Mouse (Mus musculus): Measurements from ENCODE around the gene Pkd1l3. TPM values are rescaled to one million over a fixed set of nuclear protein-coding genes. Genes with fewer than 3 reads are reported as not detected.

Pkd1l3 gene
- total RNA-seq (2021): not detected
- long read RNA-seq, experiment 1, partial matches to known transcripts: 1 of 1 reads
- long read RNA-seq, experiment 1, other reads (novel, unspliced or antisense): 0 of 1 reads
- long read RNA-seq, experiment 2, partial matches to known transcripts: 0 of 1 reads
- long read RNA-seq, experiment 2, other reads (novel, unspliced or antisense): 1 of 1 reads

GRCm38 (mm10) chr8:109614243-109615210 is at the start of gene Pkd1l3:
Gene Pkd1l3, plus strand, starts transcription at chr8:109614517.
- no peak for DNase-seq (ENCODE audit: low spot score in 2 of 2)

DNA sequence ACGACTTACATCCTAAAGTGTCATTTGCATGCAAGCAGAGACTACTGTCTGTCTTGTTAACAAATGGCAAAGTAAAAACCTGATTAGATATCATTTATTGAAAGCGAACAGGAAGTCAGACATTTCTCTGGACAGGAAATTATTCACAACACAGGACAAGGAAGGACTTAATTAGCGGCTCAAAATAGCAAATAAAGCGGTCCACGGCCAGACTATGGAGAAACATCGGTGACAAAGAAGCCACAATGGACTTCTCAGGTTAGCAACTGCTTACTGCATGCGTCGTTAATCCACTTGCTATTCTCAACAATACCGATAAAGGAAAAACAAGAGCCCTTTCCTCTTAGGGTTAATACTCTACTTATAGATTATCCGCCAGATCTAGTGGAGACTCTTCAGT is 49.6 kb upstream of the Pkd1l3 start:
- no peak for DNase-seq (ENCODE audit: low spot score in 2 of 2)

- peak; percentile 92 to 98 for DNase-seq (ENCODE audit: low spot score in 2 of 2)
Observed at GRCm38 (mm10) chr8:109565498-109566333, 48.6 kb upstream of the Pkd1l3 start, which contains the start of the genes Dhx38 and Txnl4b. Gene Dhx38, minus strand, starts transcription at chr8:109565861. Gene Txnl4b, plus strand, starts transcription at chr8:109565892.

GRCm38 (mm10) chr8:109571139-109571538 is 43.2 kb upstream of the Pkd1l3 start:
- no peak for DNase-seq (ENCODE audit: low spot score in 2 of 2)

DNA sequence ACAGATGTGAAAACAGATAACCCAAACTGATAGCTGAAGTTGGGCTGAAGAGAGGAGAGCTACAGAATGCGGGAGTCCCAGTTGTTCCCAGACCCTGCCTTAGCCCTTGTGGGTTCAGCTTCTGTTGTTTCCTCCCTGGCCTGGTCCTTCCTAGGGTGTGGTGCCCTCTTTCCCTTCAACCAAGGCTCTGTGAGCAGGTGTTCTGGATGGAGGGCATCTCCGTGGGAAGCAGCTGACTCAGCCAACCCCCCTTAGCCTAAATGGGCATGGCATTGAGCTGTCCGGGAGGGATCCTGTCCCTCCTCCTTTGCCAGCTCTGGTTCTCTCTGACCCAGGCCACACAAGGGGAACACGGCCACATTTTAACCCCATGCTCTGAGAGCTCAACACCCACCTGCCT is 38.0 kb upstream of the Pkd1l3 start:
- DNase-seq (ENCODE audit: low spot score in 2 of 2): no peak

DNA sequence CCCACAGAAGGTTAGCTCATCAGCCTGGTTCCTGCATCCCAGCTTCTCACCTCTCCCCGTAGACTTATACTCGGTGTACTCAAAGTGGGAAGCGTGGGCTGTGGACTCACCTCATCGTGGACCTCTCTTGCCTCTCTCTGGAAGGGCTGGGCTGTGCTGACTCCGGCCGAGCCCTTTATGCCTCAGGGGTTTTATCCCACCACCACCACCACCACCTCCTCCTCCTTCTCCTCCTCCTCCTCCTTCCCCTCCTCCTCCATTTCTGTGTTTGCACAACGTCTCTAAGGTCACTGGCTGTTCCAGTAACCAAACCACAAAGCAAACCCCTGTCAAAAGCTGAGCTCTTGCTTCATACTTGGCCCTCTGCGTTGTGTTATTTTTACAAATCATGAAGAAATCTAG is 35.4 kb upstream of the Pkd1l3 start, which contains the start of gene Hp:
Gene Hp, minus strand, starts transcription at position 273 of the 402 bp plus-strand sequence.
- DNase-seq (ENCODE audit: low spot score in 2 of 2): no peak

DNA sequence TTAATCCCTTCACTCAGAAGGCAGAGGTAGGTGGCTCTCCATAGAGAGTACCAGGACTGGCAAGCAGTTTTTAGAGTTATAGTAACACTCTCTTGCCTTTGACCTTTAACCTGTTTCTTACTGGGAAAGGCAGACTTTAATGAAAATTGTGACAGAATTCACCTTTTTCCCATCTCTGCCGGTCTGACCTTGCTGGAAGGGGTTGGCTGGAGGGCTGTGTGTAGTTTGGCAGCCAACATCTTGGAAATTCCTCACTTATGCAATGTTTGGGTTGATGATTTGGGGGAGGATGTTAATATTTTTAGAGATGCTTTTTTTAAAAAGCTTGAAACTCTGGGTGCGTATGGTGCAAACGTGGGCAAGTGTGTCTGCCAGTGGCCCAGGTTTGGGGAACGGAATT is 30.0 kb upstream of the Pkd1l3 start:
- no peak for DNase-seq (ENCODE audit: low spot score in 2 of 2)

GRCm38 (mm10) chr8:109584830-109585229 is 29.5 kb upstream of the Pkd1l3 start:
- no peak for DNase-seq (ENCODE audit: low spot score in 2 of 2)

DNA sequence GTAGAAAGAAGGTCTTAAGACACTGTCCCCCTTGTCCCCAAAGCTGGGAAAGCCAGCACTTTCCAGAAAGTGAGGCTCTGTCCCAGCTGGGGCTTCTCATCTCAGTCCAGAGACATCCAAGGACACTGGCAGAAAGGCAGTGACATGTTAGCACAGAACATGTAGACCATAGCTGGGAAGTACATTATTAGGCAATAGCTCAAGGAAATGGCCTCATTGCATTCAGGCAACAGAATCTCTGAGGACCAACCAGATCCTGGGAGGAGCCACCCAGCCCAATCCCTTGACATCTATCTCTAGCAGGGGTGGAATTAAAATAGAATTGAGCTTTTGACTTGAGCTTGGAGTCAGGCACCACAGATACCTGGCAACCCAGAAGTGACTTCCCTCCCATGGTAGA is 28.7 kb upstream of the Pkd1l3 start:
- DNase-seq (ENCODE audit: low spot score in 2 of 2): no peak

- DNase-seq (ENCODE audit: low spot score in 2 of 2): no peak
Observed at GRCm38 (mm10) chr8:109586972-109587504, 27.3 kb upstream of the Pkd1l3 start.

DNA sequence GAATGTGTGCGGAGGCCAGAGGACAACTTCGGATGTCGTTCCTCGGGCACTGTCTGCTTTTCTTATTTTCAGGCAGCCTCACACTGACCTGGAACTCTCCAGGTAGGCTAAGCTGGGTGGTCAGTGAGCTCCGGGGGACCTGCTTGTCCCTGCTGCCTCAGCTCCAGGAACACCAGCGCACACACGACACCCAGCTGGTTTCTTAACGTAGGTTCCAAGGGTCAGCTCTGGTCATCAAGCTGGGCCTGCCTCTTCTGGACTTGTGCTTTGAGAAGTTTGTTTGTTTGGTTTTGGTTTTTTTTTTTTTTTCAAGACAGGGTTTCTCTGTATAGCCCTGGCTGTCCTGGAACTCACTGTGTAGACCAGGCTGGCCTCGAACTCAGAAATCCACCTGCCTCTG is 23.4 kb upstream of the Pkd1l3 start:
- DNase-seq (ENCODE audit: low spot score in 2 of 2): no peak

DNA sequence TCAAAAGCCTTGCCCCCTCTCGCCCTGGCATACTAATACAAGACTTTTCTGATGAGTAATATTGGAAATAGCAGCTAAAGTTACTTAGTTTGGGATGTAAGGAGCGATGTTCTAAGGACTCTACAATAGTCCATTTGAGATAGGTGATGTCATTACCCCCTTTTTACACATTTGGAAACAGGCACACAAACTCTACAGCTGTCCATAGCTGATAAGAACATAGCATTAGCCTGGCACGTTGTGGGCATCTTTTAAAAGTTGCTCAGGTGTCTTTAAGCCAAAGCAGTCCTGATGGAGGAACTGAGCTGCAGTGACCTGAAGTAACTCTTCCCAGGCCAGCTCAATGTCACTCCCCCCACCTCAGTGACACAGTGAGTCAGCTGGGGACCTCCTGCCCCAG is 22.9 kb upstream of the Pkd1l3 start:
- DNase-seq (ENCODE audit: low spot score in 2 of 2): no peak

- DNase-seq (ENCODE audit: low spot score in 2 of 2): no peak
Observed at GRCm38 (mm10) chr8:109592164-109592563, 22.2 kb upstream of the Pkd1l3 start.

- no peak for DNase-seq (ENCODE audit: low spot score in 2 of 2)
Observed at GRCm38 (mm10) chr8:109593117-109593788, 21.1 kb upstream of the Pkd1l3 start.

- DNase-seq (ENCODE audit: low spot score in 2 of 2): peak in 1 of 2 experiments; percentile 44
Observed at GRCm38 (mm10) chr8:109595854-109596253, 18.5 kb upstream of the Pkd1l3 start.

- DNase-seq (ENCODE audit: low spot score in 2 of 2): no peak
Observed at GRCm38 (mm10) chr8:109606725-109607124, 7.6 kb upstream of the Pkd1l3 start.

- DNase-seq (ENCODE audit: low spot score in 2 of 2): no peak
Observed at GRCm38 (mm10) chr8:109607650-109608049, 6.7 kb upstream of the Pkd1l3 start.

DNA sequence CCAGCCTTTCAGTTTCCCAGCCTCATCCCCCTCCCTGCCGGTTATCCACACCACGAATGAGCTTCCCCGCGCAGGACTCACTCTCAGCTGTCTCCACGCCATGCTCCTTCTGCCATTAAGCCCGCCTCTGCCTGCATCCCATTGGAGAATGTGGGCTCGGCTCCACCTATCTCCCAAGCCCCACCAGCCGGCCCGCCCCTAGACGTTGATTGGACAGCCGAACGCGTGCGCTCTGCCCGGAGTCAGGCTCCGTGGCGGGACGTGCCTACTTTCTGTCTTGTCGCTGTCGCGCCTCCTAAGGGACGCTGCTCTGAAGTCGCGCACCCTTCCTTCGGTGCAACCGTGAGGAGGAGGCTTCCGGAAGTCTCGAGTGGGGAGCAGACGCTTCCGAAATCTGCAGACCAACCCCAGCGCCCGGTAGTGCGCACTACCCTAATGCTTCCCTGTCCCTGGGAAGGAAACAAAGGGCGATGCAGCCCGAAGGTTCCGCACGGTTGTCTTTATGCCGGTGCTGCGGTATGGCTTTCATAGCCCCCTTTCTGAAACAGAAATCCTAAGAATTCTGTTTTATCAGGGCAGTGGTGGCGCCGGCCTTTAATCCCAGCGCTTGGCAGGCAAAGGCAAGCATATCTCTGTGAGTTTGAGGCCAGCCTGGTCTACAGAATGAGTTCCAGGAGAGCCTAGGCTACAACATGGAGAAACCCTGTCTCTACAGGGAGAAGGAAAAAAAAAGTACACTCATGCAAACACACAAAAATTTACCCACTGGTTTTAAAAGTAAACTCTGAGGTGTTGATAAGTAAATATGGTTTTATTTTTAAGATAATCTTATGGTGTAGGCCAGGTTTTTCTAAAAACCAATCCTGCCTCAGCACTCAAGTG is 5.8 kb upstream of the Pkd1l3 start, which contains the start of gene Dhodh:
Gene Dhodh, minus strand, starts transcription at position 403 of the 882 bp plus-strand sequence.
- peak; percentile 83 to 96 for DNase-seq (ENCODE audit: low spot score in 2 of 2)

GRCm38 (mm10) chr8:109609153-109609502 is 5.2 kb upstream of the Pkd1l3 start:
- DNase-seq (ENCODE audit: low spot score in 2 of 2): no peak

Data from gastrocnemius, postnatal 4 days (tissue).